ENCODE assay signal across 26 mouse cellular contexts in the genomic region with DNA sequence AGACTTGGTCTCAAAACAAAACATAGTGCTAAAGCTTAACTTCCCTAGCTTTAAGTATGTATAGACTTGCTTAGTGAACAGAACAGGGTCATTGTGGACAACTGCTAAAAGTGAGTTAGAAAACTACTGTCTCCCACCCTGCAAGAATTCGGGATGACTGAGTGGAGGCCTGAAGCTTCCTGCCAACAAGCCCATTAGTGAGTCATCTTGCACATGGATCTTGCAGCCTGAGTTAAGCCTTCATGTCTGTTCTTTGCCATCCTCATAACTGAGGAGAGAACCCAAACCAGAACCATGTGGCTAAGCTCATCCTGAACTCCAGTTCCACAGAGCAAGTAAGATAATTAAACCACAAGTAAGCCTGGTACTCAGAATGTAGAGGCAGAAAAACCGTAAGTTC. TPM values are rescaled to one million over a fixed set of nuclear protein-coding genes. Genes with fewer than 3 reads are reported as not detected.
DNase-seq lines count a peak whose midpoint lies in the region; ATAC-seq lines count a peak whose summit lies in the region.
"Had no signal": no experiment of that assay in that cellular context is flagged by ENCODE, and none has a peak within 500 bp of the region (broad histone marks: within the 10 kb centered on the region; RNA-seq: fewer than 3 reads in every experiment).

No protein-coding gene starts in this region.

- no peak overlapping the region for H3K4me3 ChIP-seq in midbrain, embryonic 13.5 days (replicated peaks)
- H3K4me3 ChIP-seq: embryonic facial prominence, embryonic 13.5 days; embryonic facial prominence, embryonic 15.5 days; erythroblast, embryonic 14.5 days; forebrain, embryonic 10.5 days; forebrain, embryonic 12.5 days had no signal

- no peak overlapping the region for H3K4me2 ChIP-seq in midbrain, embryonic 13.5 days (replicated peaks)
- H3K4me2 ChIP-seq: embryonic facial prominence, embryonic 13.5 days; embryonic facial prominence, embryonic 15.5 days; forebrain, embryonic 12.5 days had no signal

- no peak overlapping the region for H3K27ac ChIP-seq in midbrain, embryonic 13.5 days
- H3K27ac ChIP-seq: embryonic facial prominence, embryonic 13.5 days; embryonic facial prominence, embryonic 15.5 days; forebrain, embryonic 10.5 days; forebrain, embryonic 12.5 days had no signal

- no peaks in the 10 kb centered on the region for H3K36me3 ChIP-seq in midbrain, embryonic 13.5 days
- H3K36me3 ChIP-seq: embryonic facial prominence, embryonic 13.5 days; embryonic facial prominence, embryonic 15.5 days; forebrain, embryonic 10.5 days; forebrain, embryonic 12.5 days; G1E had no signal

- no peaks in the 10 kb centered on the region for H3K9me3 ChIP-seq in midbrain, embryonic 13.5 days
- H3K9me3 ChIP-seq: embryonic facial prominence, embryonic 13.5 days; embryonic facial prominence, embryonic 15.5 days; forebrain, embryonic 10.5 days; forebrain, embryonic 12.5 days; G1E had no signal

- no peaks in the 10 kb centered on the region for H3K4me1 ChIP-seq in midbrain, embryonic 13.5 days (replicated peaks)
- H3K4me1 ChIP-seq: embryonic facial prominence, embryonic 13.5 days; embryonic facial prominence, embryonic 15.5 days; forebrain, embryonic 12.5 days had no signal

- no peaks in the 10 kb centered on the region for H3K27me3 ChIP-seq in midbrain, embryonic 13.5 days
- H3K27me3 ChIP-seq: CH12.LX; embryonic facial prominence, embryonic 13.5 days; embryonic facial prominence, embryonic 15.5 days; forebrain, embryonic 12.5 days had no signal

- DNase-seq in 3T3-L1 (ENCODE audit: low read depth, low spot score) (peak; percentile 65), MN1 (ENCODE audit: low spot score) (peak; percentile 23), NIH3T3 (ENCODE audit: low read depth) (peak; percentile 74)
- no peak for DNase-seq in layer of hippocampus, postnatal 14 days (ENCODE audit: low spot score in 2 of 2)
- DNase-seq: adrenal gland, adult 2 months; adrenal gland, postnatal 10 days; adrenal gland, postnatal 25 days; B cell, adult 2 months; cerebellum, adult 11 months; cerebellum, adult 18-20 months; cerebellum, adult 8-10 months; cerebellum, adult 9-11 months; cerebellum, postnatal 14 days; cerebellum, postnatal 36 days; embryo, embryonic 11 days had no signal

- ATAC-seq in midbrain, embryonic 13.5 days, result no peak
- ATAC-seq: CD4-positive, CD25-positive, alpha-beta regulatory T cell, adult 4 months; forebrain, embryonic 14.5 days; forebrain, embryonic 16.5 days had no signal

- 91% methylated on average over 2 of the region's 2 CpGs for WGBS in midbrain, embryonic 13.5 days

- no peak overlapping the region for H3K9ac ChIP-seq in midbrain, embryonic 13.5 days (replicated peaks)
- H3K9ac ChIP-seq: embryonic facial prominence, embryonic 13.5 days; embryonic facial prominence, embryonic 15.5 days; forebrain, embryonic 12.5 days had no signal

RNA-seq across cellular contexts. Expression of gene Asah2, which starts 56.8 kb away (rescaled TPM):
- polyA plus RNA-seq in midbrain, embryonic 13.5 days (2015; fragmentation: Nextera tagmentation; extraction: Ambion mirVana), result 0.40 and 0.77 TPM in 2 replicates
- total RNA-seq in layer of hippocampus, postnatal 14 days (2021), result 1 to 10 TPM; 6.1 to 6.4 TPM

Comparison
In these comparisons a context has a peak if more than half of its experiments do, and no peak if none do; other contexts are left out.
1. DNase-seq: peak in 3T3-L1 (single experiment), MN1 (single experiment) and NIH3T3 (single experiment); none in layer of hippocampus, postnatal 14 days (0 of 2).